Mouse (Mus musculus): ENCODE measurements around the gene Gm4894. TPM values are rescaled to one million over a fixed set of nuclear protein-coding genes. Genes with fewer than 3 reads are reported as not detected.
A peak's percentile ranks its signal among the peaks of the same experiment; 100 is the strongest.

Gene Gm4894
- not detected for total RNA-seq (2022)

DNA sequence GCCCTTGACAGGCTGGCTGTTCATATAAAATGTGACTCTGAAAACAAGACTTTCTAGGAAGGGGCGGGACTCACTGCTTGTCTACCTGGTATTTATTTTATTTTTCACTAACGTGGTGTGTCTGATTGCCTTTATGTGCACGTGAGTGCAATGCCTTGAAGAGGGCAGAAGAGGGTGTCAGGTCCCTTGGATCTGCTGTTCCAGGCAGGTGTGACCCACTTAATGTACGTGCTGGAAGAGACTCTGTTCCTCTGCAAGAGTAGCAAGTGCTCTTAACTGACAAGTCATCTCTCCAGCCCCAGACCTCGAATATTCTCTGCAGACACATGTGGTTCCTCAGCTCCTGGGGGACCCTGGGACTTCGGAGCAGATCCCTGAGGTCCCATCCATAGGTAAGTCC, at the start of gene Gm4894:
Gene Gm4894, plus strand, starts transcription at position 301 of the 400 bp plus-strand sequence.
- DNase-seq: no peak

DNA sequence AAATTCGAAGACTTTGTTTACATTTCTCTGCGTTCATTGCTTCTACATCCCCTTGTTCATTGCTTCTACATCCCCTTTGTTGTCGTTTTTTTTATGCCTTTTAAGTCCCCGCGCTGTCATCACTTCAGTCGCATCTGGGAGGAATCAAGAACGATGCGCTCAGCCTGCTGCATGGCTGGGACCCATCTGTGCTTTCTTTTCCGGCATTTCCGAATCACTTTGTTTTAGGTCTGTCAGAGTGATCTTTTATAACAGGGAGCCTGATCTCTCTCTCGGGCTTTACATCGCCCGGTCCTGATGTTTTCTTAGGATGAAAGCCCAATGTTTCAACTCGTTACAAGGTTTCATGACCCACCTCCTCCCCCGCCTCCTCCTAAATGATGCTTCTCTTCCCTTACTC, 44.0 kb upstream of the Gm4894 start:
- no peak for DNase-seq

DNA sequence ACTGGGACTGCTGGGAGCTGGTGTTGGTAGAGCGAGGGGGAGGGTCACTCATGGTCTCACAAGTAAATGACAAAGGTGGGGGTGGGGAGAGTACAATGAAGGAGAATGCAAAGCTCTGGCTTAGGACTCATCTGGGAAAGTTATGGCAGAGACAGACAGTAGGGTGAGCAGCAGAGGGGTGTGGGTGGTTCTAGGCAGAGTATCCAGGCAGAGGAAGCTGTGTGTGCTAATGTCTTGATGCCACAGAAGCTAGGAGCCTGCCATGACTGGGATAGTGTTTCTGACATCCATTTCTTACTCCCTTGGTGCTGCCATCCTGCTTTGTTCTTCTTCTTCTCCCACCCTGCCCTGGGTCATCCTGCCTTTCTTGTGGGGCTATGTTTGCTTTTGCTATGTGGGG, 38.8 kb upstream of the Gm4894 start:
- DNase-seq: no peak

DNA sequence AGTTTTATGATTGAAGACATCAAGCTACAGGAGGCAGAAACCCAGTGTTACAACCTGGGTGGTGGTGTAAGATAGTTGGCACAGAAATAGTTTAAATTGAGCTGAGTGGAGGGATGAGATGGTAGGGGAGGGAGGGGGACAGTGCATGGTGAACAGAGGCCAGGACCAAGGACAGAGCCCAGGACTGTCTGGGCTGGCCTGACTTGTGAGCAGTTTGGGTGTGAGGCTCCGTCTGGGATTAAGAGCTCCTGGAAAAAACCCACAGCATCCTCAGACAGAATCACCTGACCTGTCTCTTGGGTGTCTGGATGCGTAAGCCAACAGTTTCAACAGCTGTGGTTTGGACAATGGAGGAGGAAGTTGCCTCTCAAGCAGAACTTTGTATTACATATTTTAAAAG, 35.6 kb upstream of the Gm4894 start:
- no peak for DNase-seq

DNA sequence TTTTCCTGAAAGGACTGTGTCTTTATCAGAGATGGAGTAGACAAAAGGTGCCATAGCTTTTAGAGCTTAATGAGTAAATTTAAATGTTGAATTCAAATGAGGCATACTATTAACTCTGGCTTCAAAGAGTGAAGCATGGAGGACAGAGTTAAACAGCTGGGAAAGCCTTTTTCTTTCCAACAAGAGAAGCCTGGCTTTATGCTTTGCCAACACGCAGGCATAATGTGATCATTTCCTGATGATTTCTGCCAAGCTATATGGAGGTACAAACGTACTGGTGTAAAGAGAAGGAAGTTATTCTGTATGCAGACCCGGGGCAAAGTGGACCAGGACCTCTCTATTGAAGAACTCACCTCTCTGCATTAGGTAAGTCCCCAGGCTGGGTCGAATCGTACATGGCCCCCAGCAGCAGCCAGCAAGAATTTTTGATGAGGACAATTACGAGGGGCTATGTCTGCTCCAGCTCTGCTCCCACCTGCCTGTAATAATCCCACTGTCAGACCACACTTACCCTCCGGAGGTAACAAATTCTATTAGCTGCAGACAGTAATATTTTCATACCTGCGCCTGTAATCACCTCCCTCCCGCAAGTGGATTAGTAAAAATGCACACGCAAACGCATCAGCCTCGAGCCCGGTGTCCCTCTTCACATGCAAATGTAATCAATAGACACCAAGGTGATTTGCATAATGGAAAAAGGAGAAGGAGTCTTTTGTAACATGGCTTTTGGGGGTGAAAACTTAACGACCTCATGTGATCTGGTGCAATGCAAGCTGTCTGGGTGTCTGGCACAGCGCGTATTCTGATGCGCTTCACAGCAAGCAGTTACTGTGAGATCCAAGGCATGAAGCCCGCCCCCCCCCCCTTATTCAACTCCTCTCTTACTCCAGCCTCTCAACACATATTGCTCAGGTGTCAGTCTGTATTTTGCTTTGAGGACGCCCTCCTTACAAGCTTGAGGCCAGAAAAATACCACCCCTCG, 32.4 kb upstream of the Gm4894 start:
- no peak for DNase-seq

DNA sequence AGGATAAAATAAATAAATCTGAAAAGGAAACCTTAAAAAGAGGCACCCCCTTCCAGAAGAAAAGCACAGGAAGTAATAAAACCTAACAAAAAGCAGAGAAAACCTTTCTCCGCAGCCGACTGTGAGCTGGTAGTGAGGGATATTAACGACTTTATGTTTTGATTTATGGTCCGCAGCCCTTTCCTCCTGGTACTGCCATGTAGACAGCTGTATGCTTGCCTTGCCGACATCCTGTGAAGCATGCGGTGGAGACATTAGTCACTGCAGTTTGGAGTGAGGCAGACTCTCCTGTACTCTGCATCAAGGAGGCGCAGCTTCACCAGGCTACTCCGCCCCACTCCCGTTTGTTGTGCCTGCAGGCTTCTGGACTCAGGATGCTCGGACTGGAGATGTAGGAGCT, 25.8 kb upstream of the Gm4894 start:
- no peak for DNase-seq

DNA sequence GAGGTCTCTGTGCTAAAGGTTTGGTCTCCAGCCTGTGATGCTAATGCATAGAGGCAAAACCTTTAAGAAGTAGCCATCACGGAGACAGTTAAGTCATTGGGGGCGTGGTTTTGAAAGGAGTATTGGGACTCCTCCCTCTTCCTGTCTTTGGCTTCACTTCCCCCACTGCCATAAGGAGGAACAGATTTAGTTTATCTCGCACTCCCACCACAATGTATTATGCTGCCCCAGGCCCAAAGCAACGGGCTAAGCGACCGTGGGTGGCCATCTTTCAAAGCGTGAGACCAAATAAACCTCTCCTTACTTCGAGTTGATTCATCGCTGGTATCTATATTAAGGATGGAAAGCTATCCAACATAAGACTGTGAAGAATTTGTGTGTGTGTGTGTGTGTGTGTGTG, 22.9 kb upstream of the Gm4894 start:
- DNase-seq: no peak

DNA sequence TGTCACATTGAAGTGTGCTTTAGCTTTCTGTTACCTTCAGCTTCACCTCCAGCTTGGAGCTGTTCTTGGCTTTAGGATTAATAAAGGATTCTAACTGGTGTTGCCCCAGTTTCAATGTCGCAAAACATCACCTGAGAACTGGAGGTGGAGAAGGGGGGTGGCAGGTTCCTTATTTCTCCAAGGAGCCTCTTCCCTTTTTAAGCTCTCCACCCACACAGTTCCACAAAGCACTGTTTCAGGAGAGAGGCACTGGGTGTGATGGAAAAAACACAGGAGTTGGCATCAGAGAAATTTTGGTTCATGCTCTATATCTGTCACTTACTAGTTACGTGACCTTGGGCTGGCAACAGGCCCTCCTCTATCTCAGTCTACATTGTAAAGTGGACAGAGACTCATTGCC, 21.3 kb upstream of the Gm4894 start:
- DNase-seq: no peak

DNA sequence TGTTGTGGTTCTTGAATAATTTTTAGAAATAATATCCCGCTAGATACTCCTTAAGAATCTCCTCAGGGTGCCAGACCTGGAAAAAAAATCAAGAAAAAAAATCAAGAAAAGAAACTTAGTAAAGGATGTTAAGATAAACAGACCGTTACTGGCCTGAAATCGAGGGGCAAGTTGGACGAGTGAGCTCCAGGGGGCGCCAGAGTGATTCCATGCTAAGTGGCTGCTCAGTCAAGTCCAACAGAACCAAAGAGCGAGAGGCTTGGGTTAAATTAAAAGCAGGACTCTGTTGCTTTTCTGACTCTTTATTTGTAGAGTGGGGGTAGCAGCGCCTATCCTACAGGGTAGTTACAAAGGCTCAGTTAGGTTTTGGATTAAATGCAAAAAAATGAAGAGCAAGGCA, 3.5 kb upstream of the Gm4894 start:
- DNase-seq: peak; percentile 33

DNA sequence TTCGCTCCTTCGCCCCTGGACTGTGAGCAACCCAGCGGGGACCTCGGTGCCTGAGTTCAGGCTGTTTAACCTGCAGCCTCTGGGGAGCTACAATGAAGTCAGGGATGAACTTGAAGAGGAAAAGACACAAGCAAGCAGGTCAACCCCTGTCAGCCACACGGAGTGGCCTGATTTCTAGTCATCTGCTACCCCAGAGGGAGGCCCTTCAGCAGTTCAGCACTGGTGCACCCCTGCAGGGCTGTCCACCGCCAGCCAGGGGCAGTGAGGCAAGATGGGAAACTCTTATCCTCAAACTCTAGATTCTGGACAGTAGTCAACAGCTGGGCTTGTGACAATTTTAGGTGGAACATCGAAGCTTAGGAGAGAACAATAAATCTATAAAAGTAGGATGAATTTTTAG, 18.6 kb downstream of the Gm4894 start:
- no peak for DNase-seq

DNA sequence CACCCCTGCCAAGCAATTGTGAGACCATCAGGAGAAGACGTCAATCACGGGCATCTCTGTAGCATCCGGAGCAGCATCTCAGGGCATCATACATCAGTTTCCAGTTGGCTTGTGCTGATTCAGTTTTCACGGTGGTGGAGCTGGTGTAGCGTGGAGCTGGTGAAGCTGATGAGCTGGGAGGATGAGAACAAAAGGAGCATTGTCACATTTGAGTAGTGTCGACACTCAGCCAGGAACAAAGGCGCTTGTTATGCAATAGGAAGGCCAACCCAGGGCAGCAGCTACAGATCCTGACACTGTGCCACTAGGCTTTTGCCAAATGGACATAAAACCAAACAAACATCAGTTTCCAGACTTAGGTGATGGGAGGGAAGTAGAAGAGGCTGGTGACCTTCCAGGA, 23.2 kb downstream of the Gm4894 start:
- no peak for DNase-seq

DNA sequence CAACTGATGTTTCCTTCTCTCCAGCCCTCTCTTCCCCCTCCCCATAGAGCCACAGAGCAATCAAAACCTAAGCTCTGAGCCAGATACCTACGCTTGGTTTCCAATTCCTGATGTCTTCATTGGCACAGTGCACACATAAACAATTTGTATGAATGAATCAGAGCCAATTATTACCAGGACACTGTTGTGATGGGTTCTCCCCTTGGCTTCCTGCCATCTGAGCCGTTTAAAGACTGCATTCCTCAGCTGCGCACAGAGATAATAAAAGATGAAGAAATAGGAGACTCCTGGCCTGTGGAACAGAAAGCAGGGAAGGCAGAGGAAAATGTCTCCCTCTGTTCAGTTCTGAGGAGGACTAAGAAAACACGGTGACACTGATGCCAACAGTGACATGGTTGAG, 25.6 kb downstream of the Gm4894 start:
- DNase-seq: no peak

DNA sequence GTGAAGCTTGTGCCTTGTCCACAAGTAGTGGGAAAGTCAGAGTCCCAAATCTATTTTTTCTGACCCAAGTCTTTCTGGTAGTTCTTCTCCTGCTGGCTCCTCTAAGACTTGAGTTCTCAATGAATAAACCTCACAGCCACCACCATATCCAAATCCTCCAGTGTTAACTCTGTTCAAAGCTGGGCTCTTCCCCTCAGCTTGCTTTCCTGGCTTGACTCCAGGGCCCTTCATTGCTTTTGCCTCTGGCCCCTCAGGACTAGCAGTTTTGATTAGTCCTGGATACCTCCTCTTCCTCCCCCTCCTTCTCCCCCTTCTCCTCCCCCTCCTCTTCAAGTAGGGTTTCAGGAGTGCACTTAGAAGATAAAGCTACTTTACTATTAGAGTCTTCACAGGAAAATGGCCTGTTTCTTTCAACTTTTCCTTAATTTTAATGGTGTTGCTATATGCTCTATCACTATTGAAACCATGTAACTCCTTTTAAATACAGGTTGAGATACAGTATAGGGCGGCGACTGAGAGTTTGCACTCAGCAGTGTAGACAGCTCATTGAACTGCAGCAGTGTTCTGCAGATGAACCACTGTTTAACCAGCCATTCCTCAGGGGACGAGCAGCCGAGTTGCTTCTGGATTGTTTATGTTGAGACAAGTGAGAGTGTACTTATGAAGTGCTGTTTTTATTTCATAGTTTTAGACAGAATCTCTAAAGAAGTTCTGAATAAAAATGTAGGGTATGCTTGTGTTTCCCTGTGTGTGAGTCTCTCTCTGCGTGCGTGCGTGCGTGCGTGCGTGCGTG, 26.4 kb downstream of the Gm4894 start:
- no peak for DNase-seq

DNA sequence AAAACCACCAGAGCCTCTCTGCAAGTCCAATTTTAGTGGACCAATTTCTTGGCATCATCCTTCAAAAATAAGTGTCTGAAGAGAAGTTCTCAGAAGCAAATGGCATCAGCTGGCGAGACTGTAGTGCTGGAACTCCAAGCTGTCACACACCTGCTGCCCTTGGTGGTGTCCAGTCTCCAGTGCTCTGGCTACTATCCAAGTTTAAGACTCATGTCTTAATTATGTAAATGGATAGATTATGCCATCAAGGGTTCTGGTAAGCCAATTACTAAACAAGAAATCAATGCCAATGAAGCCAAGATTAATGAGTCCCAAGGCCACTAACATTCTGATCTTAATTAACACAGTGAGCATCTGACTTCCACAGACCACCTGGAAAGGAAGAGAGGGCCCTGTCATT, 44.8 kb downstream of the Gm4894 start:
- no peak for DNase-seq

DNA sequence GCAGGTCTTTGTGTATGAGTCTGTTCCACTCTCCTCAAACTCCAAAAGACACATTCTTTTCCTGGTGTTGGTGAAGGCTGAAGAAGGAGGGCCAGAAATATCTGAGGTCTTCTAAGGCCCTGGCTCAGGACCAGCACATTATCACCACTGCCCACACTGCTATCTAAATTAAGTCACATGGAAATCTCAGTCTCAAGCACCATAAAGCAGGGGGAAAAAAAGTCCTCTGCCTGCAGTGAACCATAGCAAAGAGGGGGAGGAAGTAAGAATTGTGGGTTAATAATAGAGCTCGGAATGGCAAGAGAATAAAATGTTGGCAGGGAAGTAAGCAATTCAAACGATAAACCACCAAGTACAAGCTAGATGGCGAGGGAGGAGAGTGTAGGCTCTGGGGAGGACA, 57.2 kb downstream of the Gm4894 start:
- no peak for DNase-seq

DNA sequence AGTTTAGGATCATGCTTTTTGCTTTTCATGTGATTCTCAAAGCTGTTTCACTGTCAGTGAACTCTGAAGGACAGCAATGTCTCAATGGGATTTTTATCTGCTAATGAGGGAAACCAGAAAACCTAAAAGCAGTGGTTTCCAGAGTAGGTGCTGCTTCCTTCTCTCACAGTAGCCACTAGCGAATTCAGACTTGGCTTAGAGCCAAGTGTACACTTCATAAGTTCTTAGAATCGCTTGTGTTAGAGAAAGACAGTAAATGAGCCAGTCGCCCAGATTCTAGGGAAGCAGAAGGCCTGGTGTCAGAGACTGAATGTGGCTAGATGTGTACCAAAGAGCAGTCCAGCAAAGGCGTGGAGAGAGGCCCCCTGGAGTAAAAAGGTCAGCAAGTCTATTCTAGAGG, 60.5 kb downstream of the Gm4894 start:
- DNase-seq: no peak

DNA sequence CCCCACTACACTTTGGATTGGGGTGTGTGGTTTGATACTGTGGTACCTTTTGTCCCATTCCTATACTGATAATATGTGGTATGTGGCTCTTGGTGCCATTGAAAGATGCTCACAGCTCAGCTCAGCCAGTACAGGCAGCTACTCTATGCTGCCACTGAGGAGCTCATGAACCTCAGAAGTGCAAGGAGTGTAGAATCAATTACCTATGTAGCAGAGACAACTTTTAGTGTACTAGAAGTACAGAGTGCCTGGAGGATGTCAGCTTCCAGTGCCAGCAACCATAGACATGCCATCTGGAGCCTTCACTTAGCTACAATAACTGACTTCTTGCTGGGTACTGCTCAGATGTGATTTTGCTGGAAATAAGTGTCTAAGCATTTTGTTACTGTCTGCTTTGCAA, 68.3 kb downstream of the Gm4894 start:
- no peak for DNase-seq

Other genes with a start within 250 kb of the Gm4894 start
- 10 to 100 TPM; 14.6 to 22.2 (median 19.4) TPM for gene Zw10, start 194.9 kb upstream of the Gm4894 start, total RNA-seq (2022)
- gene Tmprss5, start 169.3 kb upstream of the Gm4894 start, total RNA-seq (2022): 1 to 10 TPM in 2 of 4 experiments, under 1 TPM in 2; 0.42 to 1.1 (median 0.86) TPM
- 1 to 10 TPM; 2.1 to 4.1 (median 2.6) TPM for gene Drd2, start 90.1 kb downstream of the Gm4894 start, total RNA-seq (2022)
- not detected for gene Ankk1, start 176.5 kb downstream of the Gm4894 start, total RNA-seq (2022)
- gene Ttc12, start 235.7 kb downstream of the Gm4894 start, total RNA-seq (2022): 10 to 100 TPM in 3 of 4 experiments, 1 to 10 TPM in 1; 9.7 to 17.5 (median 14.1) TPM